Mouse (Mus musculus) midbrain, embryonic 11.5 days (tissue): ENCODE data around the gene Lztr1. TPM values are rescaled to one million over a fixed set of nuclear protein-coding genes. Genes with fewer than 3 reads are reported as not detected.

Experiments
- polyA plus RNA-seq: library from polyadenylated mRNA; unstranded; fragments of >200 nt; fragmentation: Nextera tagmentation; extraction: Ambion mirVana; gene quantifications from 2 replicates; pipeline ENCODE4 v1.2.1, GENCODE M21; 2014

The Lztr1 gene
- polyA plus RNA-seq, 1 experiment from 2014 or later = 70.5 TPM

Other genes with a start within 250 kb of the Lztr1 start
- gene Tmem191c, start 232.6 kb upstream of the Lztr1 start, polyA plus RNA-seq = 6.8 and 7.4 TPM in 2 replicates
- 0.22 and 0.28 TPM in 2 replicates for gene Serpind1, start 177.3 kb upstream of the Lztr1 start, polyA plus RNA-seq
- 7.5 and 8.0 TPM in 2 replicates for gene Snap29, start 102.7 kb upstream of the Lztr1 start, polyA plus RNA-seq
- 40.1 and 46.1 TPM in 2 replicates for gene Pi4ka, start 102.4 kb upstream of the Lztr1 start, polyA plus RNA-seq
- 85.5 and 92.2 TPM in 2 replicates for gene Crkl, start 56.7 kb upstream of the Lztr1 start, polyA plus RNA-seq
- 1.4 and 3.0 TPM in 2 replicates for gene Aifm3, start 19.1 kb upstream of the Lztr1 start, polyA plus RNA-seq
- gene Thap7, start 22.4 kb downstream of the Lztr1 start, polyA plus RNA-seq = 46.7 and 47.1 TPM in 2 replicates
- 0.14 and 0.23 TPM in 2 replicates for gene Lrrc74b, start 52.6 kb downstream of the Lztr1 start, polyA plus RNA-seq
- 0.41 and 0.86 TPM in 2 replicates for gene P2rx6, start 53.2 kb downstream of the Lztr1 start, polyA plus RNA-seq
- 1.5 and 2.0 TPM in 2 replicates for gene Slc7a4, start 74.5 kb downstream of the Lztr1 start, polyA plus RNA-seq
- 41.1 and 46.5 TPM in 2 replicates for gene Smpd4, start 110.7 kb downstream of the Lztr1 start, polyA plus RNA-seq
- 4.8 and 5.4 TPM in 2 replicates for gene Ccdc74a, start 137.8 kb downstream of the Lztr1 start, polyA plus RNA-seq
- gene Med15, start 224.2 kb downstream of the Lztr1 start, polyA plus RNA-seq = 28.9 and 29.4 TPM in 2 replicates